Mouse (Mus musculus) naive thymus-derived CD4-positive, alpha-beta T cell, adult 2 months (primary cell): Measurements from ENCODE around the gene Themis2.
A peak's percentile ranks its signal among the peaks of the same experiment; 100 is the strongest.
"Not testable (repeated sequence)": the region's sequence is repeated elsewhere in the genome, so short reads cannot be mapped to it uniquely, and the experiment has no call there.

ENCODE experiments used
- DNase-seq: peaks from one replicate; pipeline ENCODE4 v3.0.0-alpha.2; 2011; ENCODE audit warnings: low read depth

The Themis2 gene

DNA sequence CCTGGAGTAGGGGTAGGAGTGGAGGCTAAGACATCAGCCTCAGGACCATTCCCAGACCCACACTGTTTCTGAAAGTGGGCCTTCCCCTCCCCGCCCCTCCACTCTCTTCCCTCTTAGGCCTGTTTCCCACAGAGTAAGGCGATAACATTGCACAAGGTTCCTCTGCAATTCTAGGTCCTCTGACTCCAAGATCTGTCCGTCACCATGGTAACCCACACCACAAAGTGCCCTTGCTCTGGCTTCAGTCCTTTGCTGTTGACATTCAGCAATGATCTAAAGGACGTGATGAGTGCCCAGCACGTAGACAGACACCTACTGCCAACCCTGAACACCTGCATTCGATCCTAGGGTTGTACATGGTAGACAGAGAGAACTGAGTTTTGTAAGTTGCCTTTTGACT lies 43.2 kb downstream of the Themis2 start:
- DNase-seq = no peak

DNA sequence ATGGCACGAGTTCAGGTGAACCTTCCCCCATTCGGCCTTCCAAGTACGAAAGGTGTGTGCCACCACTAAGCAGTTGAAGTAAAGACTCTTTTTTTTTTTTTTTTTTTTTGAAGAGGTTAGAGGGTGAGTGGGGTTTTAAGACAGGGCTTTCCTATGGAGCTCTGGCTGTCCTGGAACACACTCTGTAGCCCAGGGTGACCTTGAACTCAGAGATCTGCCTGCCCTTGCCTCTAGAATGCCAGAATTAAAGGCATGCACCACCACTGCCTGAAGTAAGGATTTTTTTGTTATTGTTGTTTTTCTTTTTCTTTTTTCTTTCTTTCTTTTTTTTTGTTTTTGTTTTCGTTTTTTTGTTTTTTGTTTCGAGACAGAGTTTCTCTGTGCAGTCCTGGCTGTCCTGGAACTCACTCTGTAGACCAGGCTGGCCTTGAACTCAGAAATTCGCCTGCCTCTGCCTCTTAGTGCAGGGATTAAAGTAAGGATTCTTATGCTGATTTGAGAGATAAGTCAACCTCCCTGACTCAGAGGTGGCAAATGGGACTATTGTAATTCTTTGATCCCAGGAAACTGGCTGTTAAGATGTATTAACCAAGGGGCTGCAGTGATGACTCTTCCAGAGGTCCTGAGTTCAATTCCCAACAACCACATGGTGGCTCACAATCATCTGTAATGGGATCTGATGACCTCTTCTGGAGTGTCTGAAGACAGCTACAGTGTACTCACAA lies 46.8 kb downstream of the Themis2 start:
- no peak for DNase-seq

DNA sequence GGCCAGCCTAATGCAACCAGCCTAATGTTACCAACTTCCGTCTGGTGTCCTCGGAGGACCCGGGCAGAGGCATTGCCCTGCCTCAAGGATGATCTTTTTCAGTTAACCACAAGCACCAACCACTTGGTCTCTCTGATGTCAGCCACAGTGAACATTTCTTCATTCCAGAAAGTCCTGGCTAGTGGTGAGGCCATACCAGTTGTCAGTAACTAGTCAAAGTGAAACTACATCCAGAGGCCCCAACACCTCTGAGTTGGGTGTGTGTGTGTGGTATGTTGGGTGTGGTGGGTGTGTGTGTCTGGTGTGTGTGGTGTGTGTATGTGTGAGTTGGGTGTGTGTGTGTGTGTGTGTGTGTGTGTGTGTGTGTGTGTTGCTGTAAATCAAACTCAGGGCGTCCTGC lies 47.4 kb downstream of the Themis2 start:
- no peak for DNase-seq

DNA sequence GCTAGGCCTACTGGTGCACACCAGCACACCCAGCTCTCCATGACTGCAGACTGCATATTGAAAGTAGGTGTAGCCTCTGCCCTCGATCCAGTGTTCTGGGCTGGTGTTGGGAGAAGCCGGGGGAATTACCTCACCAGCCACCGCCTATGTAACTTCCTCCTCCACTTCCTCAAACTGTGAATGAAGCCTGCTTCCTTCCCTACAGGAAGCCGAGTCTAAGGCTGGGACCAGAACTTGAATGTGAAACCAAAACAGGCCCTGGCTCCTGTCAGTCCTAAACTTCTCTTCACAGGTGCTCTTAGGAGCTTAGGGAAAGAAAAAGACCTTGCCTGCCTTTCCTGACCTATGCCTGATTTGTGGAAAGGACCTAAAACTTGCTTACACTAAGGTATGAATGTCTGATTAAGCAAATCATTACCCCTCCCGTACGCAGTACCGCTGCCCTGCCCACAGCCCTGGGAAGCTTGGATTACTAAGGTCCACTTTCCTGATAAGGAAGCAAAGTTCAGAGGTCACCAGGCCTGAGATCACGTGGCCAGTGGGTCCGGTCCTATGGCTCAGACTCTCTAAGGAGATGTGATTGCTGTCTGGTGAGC lies 48.4 kb downstream of the Themis2 start:
- peak; percentile 71 for DNase-seq

DNA sequence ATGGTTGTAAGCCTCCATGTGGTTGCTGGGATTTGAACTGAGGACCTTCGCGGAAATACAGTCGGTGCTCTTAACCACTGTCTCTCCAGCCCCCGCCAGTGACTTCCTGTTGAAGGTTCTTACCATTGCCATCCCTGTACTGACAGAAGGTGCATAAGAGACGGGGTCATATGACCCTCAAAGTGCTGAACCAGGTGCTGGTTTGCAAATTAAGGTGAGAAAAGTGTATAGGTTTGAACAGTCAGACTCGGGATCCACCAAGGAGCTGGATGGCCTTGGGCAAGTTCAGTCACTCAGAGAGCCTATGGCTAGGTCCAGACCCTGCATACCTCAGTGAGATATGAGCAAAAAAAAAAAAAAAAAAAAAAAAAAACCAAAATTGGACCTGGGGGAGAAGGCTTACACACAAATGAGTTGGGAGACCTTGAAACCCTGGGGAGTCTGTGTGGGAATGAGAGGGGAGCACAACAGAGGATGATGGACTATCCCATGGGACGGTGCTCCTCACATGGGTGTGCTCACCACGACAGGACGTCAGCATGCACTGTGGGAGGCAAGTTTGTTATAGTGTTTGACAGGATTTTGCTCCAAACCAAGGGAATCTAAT lies 49.2 kb downstream of the Themis2 start:
- peak; percentile 46 for DNase-seq

DNA sequence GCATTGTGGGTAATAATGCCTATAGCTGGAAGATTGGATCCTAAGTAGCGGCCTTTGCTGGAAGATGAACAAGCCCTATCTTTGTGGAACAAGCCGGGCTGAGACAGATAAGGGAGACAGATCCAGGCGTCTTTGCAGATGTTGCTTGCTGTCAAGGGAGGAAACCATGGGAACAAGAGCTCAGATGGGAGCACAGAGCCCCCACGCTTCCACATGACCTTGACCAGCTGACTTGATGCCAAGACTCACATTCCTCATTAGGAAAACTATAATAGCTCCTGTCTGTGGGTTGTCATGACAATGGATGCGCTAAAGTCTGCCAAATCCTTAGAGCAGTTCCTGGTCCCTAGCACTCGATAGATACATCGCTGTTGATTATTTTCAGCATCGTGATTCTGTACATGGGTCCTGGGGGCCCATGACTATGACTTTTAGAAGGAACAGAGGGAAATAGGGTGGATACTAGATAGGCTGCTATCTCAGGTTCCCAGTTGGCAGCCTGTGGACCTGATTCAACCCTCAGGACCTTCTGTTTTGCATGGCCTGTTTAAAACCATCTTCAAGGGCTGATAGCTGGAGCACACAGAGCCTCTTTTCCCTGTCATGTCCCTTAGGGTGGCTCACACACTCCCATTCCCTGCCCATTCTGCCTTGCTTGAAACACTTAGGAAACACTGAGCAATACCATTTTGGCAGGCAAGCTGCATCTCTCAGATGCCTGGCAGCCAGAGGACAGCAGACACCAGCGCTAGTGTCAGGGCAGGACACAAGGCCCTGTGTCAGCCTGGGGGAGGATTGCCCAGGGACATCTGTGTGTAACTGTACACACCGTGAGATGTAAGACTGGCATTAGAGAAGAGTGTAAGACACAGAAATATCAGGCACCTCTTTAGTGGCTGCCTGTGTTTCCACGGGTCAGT lies 51.9 kb downstream of the Themis2 start:
- DNase-seq = no peak

DNA sequence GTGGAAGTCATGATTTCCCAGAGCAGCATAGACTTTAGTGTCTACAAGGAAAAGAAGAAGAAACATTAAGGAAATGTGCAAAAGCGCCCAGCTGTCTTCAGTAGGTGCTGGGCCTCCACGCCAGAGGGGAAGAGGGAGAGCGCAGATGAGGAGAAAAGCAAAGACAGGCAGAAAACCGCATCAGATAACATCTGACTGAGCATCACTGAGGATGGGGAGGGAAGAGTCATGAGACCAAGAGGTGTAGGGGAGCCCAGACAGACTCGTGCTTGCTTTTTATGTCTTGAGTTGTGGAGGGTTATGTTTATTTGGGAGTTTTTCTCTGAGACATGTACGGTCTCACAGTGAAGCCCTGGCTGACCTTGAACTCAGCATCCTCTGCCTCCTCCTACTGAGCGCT lies 54.7 kb downstream of the Themis2 start:
- DNase-seq = peak; percentile 44

DNA sequence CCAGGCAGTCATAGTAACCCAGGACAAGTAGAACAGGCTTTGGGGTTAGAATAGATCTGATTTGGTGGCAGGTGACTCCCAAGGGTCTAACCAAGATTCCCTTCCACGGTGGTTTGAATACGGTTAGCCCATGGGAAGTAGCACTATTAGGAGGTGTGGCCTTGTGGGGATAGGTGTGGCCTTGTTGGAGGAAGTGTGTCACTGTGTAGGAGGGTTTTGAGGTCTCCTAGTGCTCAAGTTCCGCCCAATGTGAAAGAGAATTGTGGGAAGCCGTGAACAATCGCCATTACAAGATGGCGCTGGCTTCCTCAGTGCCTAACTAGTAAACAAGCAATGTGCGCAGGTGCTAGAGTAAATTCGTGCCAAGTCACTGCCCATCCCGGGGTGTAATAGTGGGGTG lies 59.0 kb downstream of the Themis2 start:
- not testable (repeated sequence) for DNase-seq

DNA sequence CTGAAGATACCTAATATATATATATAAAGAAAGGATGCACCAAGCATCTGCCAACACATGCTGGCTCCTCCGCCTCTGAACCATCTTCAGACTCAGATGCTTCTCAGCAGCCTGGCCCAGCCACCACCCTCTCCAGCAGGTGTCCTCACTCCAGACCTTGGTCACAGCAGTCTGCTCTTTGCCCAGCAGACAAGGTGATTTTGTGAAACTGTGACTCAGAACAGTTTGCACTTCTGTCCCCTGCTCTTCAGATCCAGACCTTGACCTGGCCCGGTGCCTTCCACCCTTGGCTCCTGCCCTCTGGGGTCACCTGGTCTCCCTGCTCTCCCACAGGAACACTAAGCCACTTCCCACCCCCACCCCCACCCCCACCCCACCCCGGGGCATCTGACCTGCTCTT lies 60.3 kb downstream of the Themis2 start:
- DNase-seq = no peak

DNA sequence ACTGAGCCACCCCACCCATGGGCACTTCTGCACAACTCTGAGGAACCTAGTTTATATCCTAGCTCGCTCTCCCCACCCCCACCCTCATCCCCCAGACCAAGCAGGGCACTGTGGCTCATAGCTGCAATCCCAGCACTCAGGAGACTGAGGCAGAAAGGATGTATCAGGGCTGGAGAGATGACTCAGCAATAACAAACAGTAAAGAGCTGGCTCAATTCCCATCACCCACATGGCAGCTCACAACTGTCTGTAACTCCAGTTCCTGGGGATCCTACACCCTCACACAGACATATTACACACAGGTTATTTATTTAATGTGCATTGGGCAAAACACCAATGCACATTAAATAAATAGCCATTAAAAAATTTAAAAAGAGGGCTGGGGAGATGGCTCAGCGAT lies 60.8 kb downstream of the Themis2 start:
- no peak for DNase-seq

DNA sequence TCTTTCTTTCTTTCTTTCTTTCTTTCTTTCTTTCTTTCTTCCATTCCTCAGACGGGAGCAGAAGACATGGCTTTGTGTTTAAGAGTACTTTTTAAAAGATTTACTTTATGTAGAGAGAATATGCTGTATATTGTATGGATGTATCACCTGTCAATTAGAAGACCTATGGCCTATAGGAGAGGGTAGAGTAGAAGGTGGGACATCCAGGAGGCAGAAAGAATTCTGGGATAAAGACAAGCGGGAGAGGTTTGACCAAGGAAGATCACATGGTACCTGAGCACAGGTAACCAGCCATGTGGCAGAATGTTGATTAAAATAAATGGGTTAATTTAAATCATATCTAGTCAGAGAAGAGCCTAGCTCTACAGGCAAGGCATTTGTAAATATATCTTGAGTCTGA lies 61.4 kb downstream of the Themis2 start:
- no peak for DNase-seq

DNA sequence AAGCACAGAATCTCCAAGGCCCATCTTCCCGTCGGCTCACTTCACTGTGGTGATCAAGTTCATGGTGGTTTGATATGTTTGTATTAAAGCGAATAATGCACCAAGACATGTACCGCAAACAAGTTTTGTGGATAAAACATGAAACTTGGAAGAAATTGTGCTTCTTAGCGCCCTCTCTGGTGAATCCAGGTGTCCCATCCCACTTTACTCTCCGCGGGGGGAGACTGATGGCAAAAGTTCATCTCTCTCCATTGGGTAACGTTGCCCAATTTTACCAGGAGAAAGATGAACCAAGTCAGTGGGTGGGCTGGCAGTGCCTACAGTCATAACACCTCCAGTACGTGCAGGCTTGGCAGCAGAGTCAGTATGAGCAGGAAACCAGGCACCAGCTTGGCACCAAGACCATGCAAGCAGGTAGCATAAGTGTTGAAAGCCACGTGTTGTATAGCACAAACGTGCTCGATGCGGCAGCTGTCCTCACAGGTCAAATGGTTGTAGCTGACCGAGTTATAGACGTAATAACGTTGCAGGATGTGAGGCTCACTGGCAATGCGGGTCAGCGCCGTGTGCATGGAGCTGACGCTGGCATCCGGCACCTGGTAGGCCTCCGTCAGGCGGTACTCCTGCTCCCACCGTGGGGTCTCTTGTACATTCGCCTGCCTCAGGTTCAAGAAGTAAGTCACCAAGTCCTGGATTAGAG lies 63.0 kb downstream of the Themis2 start:
- DNase-seq = no peak

DNA sequence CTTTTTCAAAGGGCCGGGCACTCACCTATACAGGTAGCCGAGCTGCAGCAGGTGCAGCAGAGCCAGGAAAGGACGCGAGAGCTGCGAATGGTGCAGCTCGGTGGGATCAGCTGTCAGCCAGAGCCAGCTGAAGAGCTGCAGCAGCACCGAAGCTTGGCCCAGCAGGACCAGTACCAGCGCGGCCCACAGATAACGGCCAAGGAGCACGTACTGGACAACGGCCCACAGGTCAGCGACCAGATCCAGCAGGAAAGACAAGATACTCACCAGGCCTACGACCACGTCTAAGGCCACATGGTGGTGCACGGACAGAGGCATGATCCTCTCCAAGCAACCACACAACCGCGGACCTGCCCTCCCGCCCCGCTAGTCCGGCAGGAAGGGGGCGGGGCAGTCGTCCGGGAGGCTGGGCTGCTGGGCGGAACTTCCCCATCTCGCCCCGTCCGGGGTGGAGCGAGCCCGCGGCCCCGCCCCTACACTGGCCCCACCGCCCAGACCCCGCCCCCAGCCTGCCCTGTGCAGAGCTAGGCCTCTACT lies 64.0 kb downstream of the Themis2 start, which contains the start of gene Xkr8:
TSS of gene Xkr8 (minus strand) at position 399 of the 537 bp plus-strand sequence.
- DNase-seq = peak; percentile 79
